Mouse (Mus musculus) kidney, adult 2 months (tissue): ENCODE data around the gene Pcgf2.

Experiments used
- CTCF ChIP-seq: fragments of 200-500 bp; conservative IDR thresholded peaks from 2 replicates; pipeline ENCODE4 v1.5.1; 2011; ENCODE audit warnings: low read depth, mild to moderate bottlenecking, control low read depth, low read length, moderate library complexity, mixed read lengths; ENCODE audit not compliant: insufficient read depth, insufficient read length
- POLR2A ChIP-seq: fragments of 200-500 bp; IDR thresholded peaks from one replicate; pipeline ENCODE4 v1.6.1; 2011; ENCODE audit warnings: low read depth, low read length, control low read depth

GRCm38 (mm10) chr11:97684063-97684680 is 16.1 kb downstream of the Pcgf2 start:
- TF ChIP-seq POLR2A = no peak
- no peak for TF ChIP-seq CTCF
